ENCODE assay signal across 8 mouse cellular contexts in genomic region chr19:4282898-4283553, GRCm38 (mm10). TPM values are rescaled to one million over a fixed set of nuclear protein-coding genes. Genes with fewer than 3 reads are reported as not detected.
DNase-seq lines count a peak whose midpoint lies in the region; ATAC-seq lines count a peak whose summit lies in the region.

Ankrd13d (minus strand) TSS chr19:4283137.

- H3K27me3 ChIP-seq in intestine, embryonic 14.5 days (replicated peaks; ENCODE audit: control insufficient read depth, insufficient read depth, low read length) = no peaks in the 10 kb centered on the region

- H3K36me3 ChIP-seq in intestine, embryonic 14.5 days (ENCODE audit: control insufficient read depth, insufficient read depth, low read length) = peaks cover 28% of the 10 kb centered on the region

- peak within 1 kb of the TSS; percentile 53 for H3K9ac ChIP-seq in intestine, embryonic 14.5 days (ENCODE audit: low read length)

- under 1% methylated on average over 45 of the region's 50 CpGs for WGBS in intestine, embryonic 14.5 days

- DNase-seq in adrenal gland, adult 2 months = peak; percentile 88
- peak; percentile 93 for DNase-seq in embryo, embryonic 11 days
- DNase-seq in gastrocnemius, postnatal 25 days = peak; percentile 82
- peak; percentile 92 for DNase-seq in intestine, embryonic 14.5 days (ENCODE audit: low spot score)
- peak; percentile 92 to 96 for DNase-seq in left cerebral cortex, postnatal 10 days (ENCODE audit: extremely low spot score in 1 of 2, low spot score in 2 of 2)
- peak; percentile 92 for DNase-seq in right cerebral cortex, postnatal 14 days
- peak; percentile 78 for DNase-seq in urinary bladder, postnatal 25 days (ENCODE audit: low spot score)

- no peak within 1 kb of the TSS for H3K27ac ChIP-seq in intestine, embryonic 14.5 days (ENCODE audit: low read depth)

- 0 out of 2 replicates have a peak, but pooled peaks cover 3% of the 10 kb centered on the region for H3K9me3 ChIP-seq in intestine, embryonic 14.5 days (ENCODE audit: control insufficient read depth, low read length)

- peak; percentile 95 for ATAC-seq in intestine, embryonic 14.5 days (replicated peaks; ENCODE audit: low FRiP score, low TSS enrichment, low read depth)
- peak; percentile 97 for ATAC-seq in megakaryocyte progenitor cell, adult 5-6 weeks (replicated peaks; ENCODE audit: poor library complexity)

- intact Hi-C loops in left cerebral cortex, postnatal 10 days (cut with DNase I) = no loop called here

- H3K4me2 ChIP-seq in intestine, embryonic 14.5 days (ENCODE audit: low read length) = peak within 1 kb of the TSS; percentile 63

- peak within 1 kb of the TSS; percentile 39 for H3K4me3 ChIP-seq in intestine, embryonic 14.5 days (ENCODE audit: low read depth, low read length)

- peaks cover 4% of the 10 kb centered on the region; the same call in 1 of the 2 replicates for H3K4me1 ChIP-seq in intestine, embryonic 14.5 days (replicated peaks; ENCODE audit: control insufficient read depth, insufficient read depth, low read length)

RNA-seq across cellular contexts. Expression of gene Ankrd13d, which starts in this region (rescaled TPM):
- total RNA-seq in adrenal gland, adult 2 months (2021) = 1 to 10 TPM; 2.5 to 5.7 TPM
- polyA plus RNA-seq in adrenal gland, adult 2 months (2012; rRNA removed) = 5.4 and 8.3 TPM in 2 replicates
- total RNA-seq in gastrocnemius, postnatal 25 days (2021) = under 1 TPM; 0.33 to 0.64 TPM
- polyA plus RNA-seq in intestine, embryonic 14.5 days (2014; fragmentation: Nextera tagmentation; extraction: Ambion mirVana) = 6.4 and 7.8 TPM in 2 replicates
- total RNA-seq in left cerebral cortex, postnatal 10 days (2021) = 10 to 100 TPM; 87.8 to 91.7 TPM
- total RNA-seq in megakaryocyte progenitor cell, adult 5-6 weeks (2015) = 1.7 and 3.8 TPM in 2 replicates
- 1.9 and 5.7 TPM in 2 replicates for total RNA-seq in megakaryocyte progenitor cell, adult 5-6 weeks (2017)

Comparison
In these comparisons a context has a peak if more than half of its experiments do, and no peak if none do; other contexts are left out.
1. RNA of gene Ankrd13d (total RNA-seq): 87.8 to 91.7 TPM in left cerebral cortex, postnatal 10 days; 2.5 to 5.7 TPM in adrenal gland, adult 2 months, 1.7 to 5.7 TPM in megakaryocyte progenitor cell, adult 5-6 weeks and 0.33 to 0.64 TPM in gastrocnemius, postnatal 25 days; every median in the first group is over 10 times any median in the second.
2. Peak in DNase-seq in gastrocnemius, postnatal 25 days; RNA of the gene not detected or under 1 TPM.
3. Peak in every context shown above with its lines, with median percentiles within 50 percentile points of each other: DNase-seq.